19 mouse cellular contexts compared by ENCODE assay signal in genomic region chr2:91996006-91996405, GRCm38 (mm10). TPM values are rescaled to one million over a fixed set of nuclear protein-coding genes. Genes with fewer than 3 reads are reported as not detected.
DNase-seq lines count a peak whose midpoint lies in the region; ATAC-seq and TF ChIP-seq lines count a peak whose summit lies in the region.
"Had no signal": no experiment of that assay in that cellular context is flagged by ENCODE, and none has a peak within 500 bp of the region (broad histone marks: within the 10 kb centered on the region; RNA-seq: fewer than 3 reads in every experiment).

No protein-coding gene starts in this region.

- peaks cover 2% of the 10 kb centered on the region; the same call in 1 of the 2 replicates for H3K36me3 ChIP-seq in lung, embryonic 16.5 days (ENCODE audit: control insufficient read depth, insufficient read depth, low read length)
- H3K36me3 ChIP-seq in kidney, adult 2 months (ENCODE audit: control insufficient read depth, insufficient read depth, low read length) = no peaks in the 10 kb centered on the region
- no peaks in the 10 kb centered on the region for H3K36me3 ChIP-seq in kidney, postnatal 0 days (ENCODE audit: insufficient read depth, low read length)
- no peaks in the 10 kb centered on the region; the same call in 1 of the 2 replicates for H3K36me3 ChIP-seq in stomach, postnatal 0 days (ENCODE audit: control insufficient read depth, insufficient read depth, low read length)
- H3K36me3 ChIP-seq: embryonic facial prominence, embryonic 10.5 days; limb, embryonic 12.5 days; midbrain, embryonic 13.5 days had no signal

- H3K4me3 ChIP-seq in lung, embryonic 16.5 days (ENCODE audit: low read length) = no peak overlapping the region
- no peak overlapping the region for H3K4me3 ChIP-seq in lung, adult 2 months (replicated peaks; ENCODE audit: extremely low read depth, low read depth, low read length)
- H3K4me3 ChIP-seq in kidney, adult 2 months (ENCODE audit: insufficient read depth, low read depth, low read length) = no peak overlapping the region
- H3K4me3 ChIP-seq in kidney, postnatal 0 days (replicated peaks; ENCODE audit: low read depth, low read length) = no peak overlapping the region
- H3K4me3 ChIP-seq in stomach, postnatal 0 days (ENCODE audit: low read depth, low read length) = no peak overlapping the region
- H3K4me3 ChIP-seq: embryonic facial prominence, embryonic 10.5 days; heart, adult 2 months; limb, embryonic 12.5 days; midbrain, embryonic 13.5 days had no signal

- no peak overlapping the region for H3K27ac ChIP-seq in lung, embryonic 16.5 days (ENCODE audit: low read length)
- H3K27ac ChIP-seq in kidney, adult 2 months (ENCODE audit: insufficient read depth, low read depth, low read length) = no peak overlapping the region
- H3K27ac ChIP-seq in kidney, postnatal 0 days = no peak overlapping the region
- no peak overlapping the region for H3K27ac ChIP-seq in stomach, postnatal 0 days (replicated peaks)
- H3K27ac ChIP-seq: embryonic facial prominence, embryonic 10.5 days; heart, adult 2 months; hindbrain, embryonic 14.5 days; limb, embryonic 12.5 days; midbrain, embryonic 13.5 days had no signal

- no peak overlapping the region for H3K9ac ChIP-seq in lung, embryonic 16.5 days (ENCODE audit: low read length)
- no peak overlapping the region for H3K9ac ChIP-seq in kidney, postnatal 0 days (ENCODE audit: low read depth, low read length)
- no peak overlapping the region for H3K9ac ChIP-seq in stomach, postnatal 0 days (ENCODE audit: low read length)
- H3K9ac ChIP-seq: hindbrain, embryonic 14.5 days; limb, embryonic 12.5 days; lung, embryonic 14.5 days; midbrain, embryonic 13.5 days had no signal

- no peaks in the 10 kb centered on the region for H3K4me1 ChIP-seq in lung, embryonic 16.5 days (replicated peaks; ENCODE audit: control insufficient read depth, insufficient read depth, low read length)
- no peaks in the 10 kb centered on the region for H3K4me1 ChIP-seq in lung, adult 2 months (ENCODE audit: control insufficient read depth, insufficient read depth, low read length)
- H3K4me1 ChIP-seq in kidney, adult 2 months (ENCODE audit: control insufficient read depth, insufficient read depth, low read length) = peaks cover 7% of the 10 kb centered on the region
- H3K4me1 ChIP-seq in kidney, postnatal 0 days (replicated peaks; ENCODE audit: insufficient read depth, low read length) = no peaks in the 10 kb centered on the region
- H3K4me1 ChIP-seq in stomach, postnatal 0 days (replicated peaks; ENCODE audit: control insufficient read depth, insufficient read depth) = no peaks in the 10 kb centered on the region
- H3K4me1 ChIP-seq: limb, embryonic 12.5 days had no signal

- no peak for TF ChIP-seq POLR2A in lung, adult 2 months (IDR thresholded peaks at IDR 0.05; ENCODE audit: borderline replicate concordance, extremely low read depth, low read depth, low read length)
- TF ChIP-seq POLR2A in kidney, adult 2 months (IDR thresholded peaks at IDR 0.05; ENCODE audit: low read depth, low read length) = no peak

- no peak for TF ChIP-seq CTCF in lung, adult 2 months (IDR thresholded peaks at IDR 0.05; ENCODE audit: insufficient read depth, low read length)
- no peak for TF ChIP-seq CTCF in kidney, adult 2 months (conservative IDR thresholded peaks at IDR 0.05; ENCODE audit: insufficient read depth, insufficient read length, low read depth, low read length)
- no peak for TF ChIP-seq CTCF in kidney, postnatal 0 days (IDR thresholded peaks at IDR 0.05; ENCODE audit: low read depth)
- TF ChIP-seq CTCF in stomach, postnatal 0 days (IDR thresholded peaks at IDR 0.05; ENCODE audit: low read depth) = no peak

- WGBS in lung, embryonic 16.5 days = 57% methylated on average over 5 of the region's 5 CpGs
- 74% methylated on average over 5 of the region's 5 CpGs for WGBS in lung, adult 2 months
- 36% methylated on average over 5 of the region's 5 CpGs for WGBS in kidney, adult 2 months
- WGBS in kidney, postnatal 0 days = 68% methylated on average over 5 of the region's 5 CpGs
- 53% methylated on average over 5 of the region's 5 CpGs for whole genome bisulfite sequencing in stomach, postnatal 0 days

- no peaks in the 10 kb centered on the region for H3K9me3 ChIP-seq in lung, embryonic 16.5 days (ENCODE audit: control insufficient read depth, low read length)
- H3K9me3 ChIP-seq in kidney, postnatal 0 days (replicated peaks; ENCODE audit: low read length) = no peaks in the 10 kb centered on the region
- no peaks in the 10 kb centered on the region for H3K9me3 ChIP-seq in stomach, postnatal 0 days (ENCODE audit: control insufficient read depth, low read length)
- H3K9me3 ChIP-seq: embryonic facial prominence, embryonic 10.5 days; limb, embryonic 12.5 days; midbrain, embryonic 13.5 days had no signal

- no peak for TF ChIP-seq EP300 in stomach, postnatal 0 days (optimal IDR thresholded peaks at IDR 0.05)

- H3K27me3 ChIP-seq in lung, embryonic 16.5 days (ENCODE audit: control insufficient read depth, insufficient read depth, low read depth, low read length) = no peaks in the 10 kb centered on the region
- H3K27me3 ChIP-seq in kidney, adult 2 months (replicated peaks; ENCODE audit: control insufficient read depth, insufficient read depth, low read length) = no peaks in the 10 kb centered on the region
- H3K27me3 ChIP-seq in kidney, postnatal 0 days (ENCODE audit: insufficient read depth, low read length) = no peaks in the 10 kb centered on the region
- H3K27me3 ChIP-seq in stomach, postnatal 0 days (ENCODE audit: control insufficient read depth, insufficient read depth, low read length) = no peaks in the 10 kb centered on the region

- peak; percentile 27; the same call in 1 of the 2 replicates for ATAC-seq in lung, embryonic 16.5 days (ENCODE audit: low read depth)
- ATAC-seq in kidney, postnatal 0 days (replicated peaks; ENCODE audit: low FRiP score, low read depth) = peak; percentile 72
- peak; percentile 88 for ATAC-seq in stomach, postnatal 0 days (ENCODE audit: low FRiP score, low TSS enrichment)
- ATAC-seq: midbrain, embryonic 13.5 days had no signal

- no peak overlapping the region for H3K4me2 ChIP-seq in lung, embryonic 16.5 days (ENCODE audit: low read depth, low read length)
- no peak overlapping the region for H3K4me2 ChIP-seq in kidney, postnatal 0 days (ENCODE audit: low read length)
- no peak overlapping the region for H3K4me2 ChIP-seq in stomach, postnatal 0 days (replicated peaks; ENCODE audit: low read depth)
- H3K4me2 ChIP-seq: hindbrain, embryonic 14.5 days; limb, embryonic 12.5 days; lung, embryonic 14.5 days; midbrain, embryonic 13.5 days had no signal

- no peak for DNase-seq in lung, adult 2 months
- DNase-seq in kidney, adult 2 months = peak; percentile 86
- peak; percentile 46 for DNase-seq in kidney, postnatal 0 days (ENCODE audit: low spot score)
- peak; percentile 66 for DNase-seq in stomach, postnatal 0 days (ENCODE audit: low spot score)
- no peak for DNase-seq in spleen, adult 18-20 months
- no peak for DNase-seq in cerebellum, adult 9-11 months
- DNase-seq: cerebellum, adult 8-10 months; gastrocnemius, postnatal 14 days; heart, adult 2 months; heart, postnatal 36 days; lung, embryonic 14.5 days; right cerebral cortex, postnatal 14 days; thymus, postnatal 14 days had no signal

RNA-seq across cellular contexts. Expression of gene Dgkz, which starts 20.3 kb away (rescaled TPM):
- polyA plus RNA-seq in lung, embryonic 16.5 days (2015; fragmentation: Nextera tagmentation; extraction: Ambion mirVana) = 55.9 and 59.7 TPM in 2 replicates
- polyA plus RNA-seq in lung, adult 2 months (2012; rRNA removed) = 252 and 308 TPM in 2 replicates
- polyA plus RNA-seq in kidney, adult 2 months (2012; rRNA removed) = 106 and 119 TPM in 2 replicates
- polyA plus RNA-seq in kidney, postnatal 0 days (2015; fragmentation: Nextera tagmentation; extraction: Ambion mirVana) = 32.1 and 32.4 TPM in 2 replicates
- polyA plus RNA-seq in stomach, postnatal 0 days (2015; fragmentation: Nextera tagmentation; extraction: Ambion mirVana) = 18.6 and 23.2 TPM in 2 replicates

RNA-seq across cellular contexts. Expression of gene Creb3l1, which starts 28.3 kb away (rescaled TPM):
- polyA plus RNA-seq in lung, embryonic 16.5 days (2015; fragmentation: Nextera tagmentation; extraction: Ambion mirVana) = 13.3 and 15.1 TPM in 2 replicates
- polyA plus RNA-seq in lung, adult 2 months (2012; rRNA removed) = 11.6 and 15.0 TPM in 2 replicates
- polyA plus RNA-seq in kidney, adult 2 months (2012; rRNA removed) = 6.7 and 8.9 TPM in 2 replicates
- polyA plus RNA-seq in kidney, postnatal 0 days (2015; fragmentation: Nextera tagmentation; extraction: Ambion mirVana) = 8.7 and 9.3 TPM in 2 replicates
- 13.2 and 15.6 TPM in 2 replicates for polyA plus RNA-seq in stomach, postnatal 0 days (2015; fragmentation: Nextera tagmentation; extraction: Ambion mirVana)

RNA-seq across cellular contexts. Expression of gene Gm9821, which starts 50.5 kb away (rescaled TPM):
- polyA plus RNA-seq in lung, embryonic 16.5 days (2015; fragmentation: Nextera tagmentation; extraction: Ambion mirVana) = 0.33 and 0.88 TPM in 2 replicates
- not detected in 2 replicates for polyA plus RNA-seq in lung, adult 2 months (2012; rRNA removed)
- polyA plus RNA-seq in kidney, adult 2 months (2012; rRNA removed) = not detected in 2 replicates
- polyA plus RNA-seq in kidney, postnatal 0 days (2015; fragmentation: Nextera tagmentation; extraction: Ambion mirVana) = 0.12 TPM in 1 of 2 replicates, not detected in the other
- polyA plus RNA-seq in stomach, postnatal 0 days (2015; fragmentation: Nextera tagmentation; extraction: Ambion mirVana) = 0.13 and 0.15 TPM in 2 replicates
- polyA plus RNA-seq: heart, adult 2 months; spleen, adult 2 months had no signal

Comparison
In these comparisons a context has a peak if more than half of its experiments do, and no peak if none do; other contexts are left out.
1. ATAC-seq: peak in every context shown above with its lines; median percentile 88 in stomach, postnatal 0 days; 72 in kidney, postnatal 0 days; 27 in lung, embryonic 16.5 days.
2. DNase-seq: peak in kidney, adult 2 months (single experiment), kidney, postnatal 0 days (single experiment) and stomach, postnatal 0 days (single experiment); none in lung, adult 2 months (single experiment), spleen, adult 18-20 months (0 of 2) and cerebellum, adult 9-11 months (single experiment).